Mouse (Mus musculus) neural tube, embryonic 14.5 days (tissue): ENCODE measurements around the gene Slc11a2. TPM values are rescaled to one million over a fixed set of nuclear protein-coding genes. Genes with fewer than 3 reads are reported as not detected.
"Not testable (repeated sequence)": the region's sequence is repeated elsewhere in the genome, so short reads cannot be mapped to it uniquely, and the experiment has no call there.

Experiments
- ATAC-seq: fragments of 200-750 bp; cut with Nextera tagmentation; 2 replicates; pipeline ENCODE4 v1.8.0; 2017; ENCODE audit warnings: low read depth, mild to moderate bottlenecking, moderate TSS enrichment, moderate library complexity
- H3K27ac ChIP-seq: fragments of 300-500 bp; sonication (generic); 2 replicates; pipeline ENCODE4 v1.5.1; 2014; ENCODE audit warnings: low read depth, mild to moderate bottlenecking, control low read depth, low read length, moderate library complexity, mixed read lengths
- H3K27me3 ChIP-seq: fragments of 300-500 bp; sonication (generic); 2 replicates; pipeline ENCODE4 v1.6.1; 2014; ENCODE audit warnings: low read length; ENCODE audit not compliant: control insufficient read depth, insufficient read depth
- H3K36me3 ChIP-seq: fragments of 300-500 bp; sonication (generic); 2 replicates; pipeline ENCODE4 v1.6.1; 2014; ENCODE audit warnings: low read length, mixed read lengths; ENCODE audit not compliant: control insufficient read depth, insufficient read depth
- H3K4me1 ChIP-seq: fragments of 300-500 bp; sonication (generic); 2 replicates; pipeline ENCODE4 v1.6.1; 2014; ENCODE audit warnings: low read length; ENCODE audit not compliant: control insufficient read depth, insufficient read depth
- H3K4me2 ChIP-seq: fragments of 300-500 bp; sonication (generic); 2 replicates; pipeline ENCODE4 v1.6.1; 2014; ENCODE audit warnings: mild to moderate bottlenecking, low read depth, low read length, control low read depth
- H3K4me3 ChIP-seq: fragments of 300-500 bp; sonication (generic); 2 replicates; pipeline ENCODE4 v1.5.1; 2014; ENCODE audit warnings: low read depth, low read length, control low read depth, mixed read lengths
- H3K9ac ChIP-seq: fragments of 300-500 bp; sonication (generic); replicated peaks from 2 replicates; pipeline ENCODE4 v1.6.1; 2014; ENCODE audit warnings: low read depth, mild to moderate bottlenecking, control low read depth, low read length, mixed read lengths
- H3K9me3 ChIP-seq: fragments of 300-500 bp; sonication (generic); 2 replicates; pipeline ENCODE4 v1.6.1; 2016; ENCODE audit warnings: low read length; ENCODE audit not compliant: control insufficient read depth
- WGBS: fragments of 180-500 bp; shearing (Covaris S2); extraction: QIAGEN DNeasy Blood & Tissue Kit; methylation state at CpG from one replicate; pipeline ENCODE4 v1.1.7; 2014; 5-methylcytosine and 5-hydroxymethylcytosine counted together
- polyA plus RNA-seq: library from polyadenylated mRNA; unstranded; fragments of >200 nt; fragmentation: Nextera tagmentation; extraction: Ambion mirVana; gene quantifications from 2 replicates; pipeline ENCODE4 v1.2.1, GENCODE M21; 2014

Slc11a2 gene
- polyA plus RNA-seq, 1 experiment from 2014 or later = 20.5 TPM

- under 1% methylated on average over 60 of the region's 65 CpGs for WGBS
- H3K27ac ChIP-seq = peak overlapping the region; percentile 39; the same call in 1 of the 2 replicates
- peaks cover 17% of the 10 kb centered on the region for H3K4me1 ChIP-seq
- H3K9me3 ChIP-seq = no peaks in the 10 kb centered on the region
- H3K4me3 ChIP-seq = peak overlapping the region; percentile 96
- ATAC-seq = peak; percentile 98
- H3K36me3 ChIP-seq = no peaks in the 10 kb centered on the region
- H3K9ac ChIP-seq = peak overlapping the region; percentile 94
- H3K27me3 ChIP-seq = peaks cover 10% of the 10 kb centered on the region
- H3K4me2 ChIP-seq = peak overlapping the region; percentile 78
Measured at GRCm38 (mm10) chr15:100422899-100423860, 1.7 kb downstream of the Slc11a2 start.

- Histone ChIP-seq H3K9me3 (no peaks in the 10 kb centered on the region), H3K9ac (peak overlapping the region; percentile 94), H3K4me1 (peaks cover 17% of the 10 kb centered on the region), H3K4me3 (peak overlapping the region; percentile 96), H3K27me3 (peaks cover 10% of the 10 kb centered on the region), H3K4me2 (peak overlapping the region; percentile 78), H3K36me3 (no peaks in the 10 kb centered on the region), H3K27ac (peak overlapping the region; percentile 39; the same call in 1 of the 2 replicates)
- ATAC-seq = peak; percentile 58
- WGBS = under 1% methylated on average over 41 of the region's 44 CpGs
Measured at GRCm38 (mm10) chr15:100422476-100422875, 2.4 kb downstream of the Slc11a2 start.

GRCm38 (mm10) chr15:100421758-100422197, 3.1 kb downstream of the Slc11a2 start, which contains the start of gene Gm5475:
Gene Gm5475 (plus strand): TSS chr15:100422147.
- H3K27me3 ChIP-seq, H3K36me3 ChIP-seq, ATAC-seq, H3K9me3 ChIP-seq: not testable (repeated sequence)
- Histone ChIP-seq H3K4me3 (peak within 1 kb of the TSS; percentile 96), H3K4me2 (peak within 1 kb of the TSS; percentile 78), H3K27ac (peak within 1 kb of the TSS; percentile 39; the same call in 1 of the 2 replicates), H3K4me1 (peaks cover 17% of the 10 kb centered on the region), H3K9ac (peak within 1 kb of the TSS; percentile 94)
- 39% methylated on average over 3 of the region's 3 CpGs for WGBS

- Histone ChIP-seq H3K27ac (no peak overlapping the region), H3K9ac (peak overlapping the region; percentile 21; the same call in 1 of the 2 replicates), H3K4me3 (peak overlapping the region; percentile 96; the same call in 1 of the 2 replicates), H3K27me3 (peaks cover 10% of the 10 kb centered on the region), H3K36me3 (no peaks in the 10 kb centered on the region), H3K4me1 (peaks cover 17% of the 10 kb centered on the region), H3K4me2 (peak overlapping the region; percentile 78), H3K9me3 (no peaks in the 10 kb centered on the region)
- WGBS = 47% methylated on average over 8 of the region's 8 CpGs
- ATAC-seq = no peak
Measured at GRCm38 (mm10) chr15:100421059-100421757, 3.7 kb downstream of the Slc11a2 start.

- Histone ChIP-seq H3K36me3 (no peaks in the 10 kb centered on the region), H3K4me2 (no peak overlapping the region), H3K9me3 (no peaks in the 10 kb centered on the region), H3K9ac (no peak overlapping the region), H3K4me1 (peaks cover 17% of the 10 kb centered on the region), H3K27me3 (peaks cover 7% of the 10 kb centered on the region), H3K4me3 (no peak overlapping the region), H3K27ac (no peak overlapping the region)
- ATAC-seq = no peak
- 65% methylated on average over 9 of the region's 9 CpGs for WGBS
Measured at GRCm38 (mm10) chr15:100419901-100420745, 4.7 kb downstream of the Slc11a2 start.

- Histone ChIP-seq H3K4me3 (no peak overlapping the region), H3K9ac (no peak overlapping the region), H3K27ac (no peak overlapping the region), H3K27me3 (peaks cover 2% of the 10 kb centered on the region; the same call in 1 of the 2 replicates), H3K36me3 (no peaks in the 10 kb centered on the region), H3K4me1 (peaks cover 17% of the 10 kb centered on the region), H3K4me2 (no peak overlapping the region), H3K9me3 (no peaks in the 10 kb centered on the region)
- no peak for ATAC-seq
- WGBS = 68% methylated on average over 8 of the region's 8 CpGs
Measured at GRCm38 (mm10) chr15:100419311-100419710, 5.6 kb downstream of the Slc11a2 start.

GRCm38 (mm10) chr15:100417854-100418450, 6.9 kb downstream of the Slc11a2 start:
- no peak overlapping the region for H3K27ac ChIP-seq
- H3K9ac ChIP-seq = no peak overlapping the region
- H3K9me3 ChIP-seq = no peaks in the 10 kb centered on the region
- peaks cover 14% of the 10 kb centered on the region for H3K4me1 ChIP-seq
- no peak overlapping the region for H3K4me3 ChIP-seq
- H3K36me3 ChIP-seq = no peaks in the 10 kb centered on the region
- WGBS = 86% methylated on average over 9 of the region's 9 CpGs
- peaks cover 2% of the 10 kb centered on the region; the same call in 1 of the 2 replicates for H3K27me3 ChIP-seq
- no peak for ATAC-seq
- H3K4me2 ChIP-seq = no peak overlapping the region

- H3K27ac ChIP-seq = no peak overlapping the region
- H3K9ac ChIP-seq = no peak overlapping the region
- 94% methylated on average over 8 of the region's 8 CpGs for WGBS
Measured at GRCm38 (mm10) chr15:100415684-100416083, 9.2 kb downstream of the Slc11a2 start.

More at GRCm38 (mm10) chr15:100415684-100416083, 9.2 kb downstream of the Slc11a2 start:
- H3K36me3 ChIP-seq = peaks cover 3% of the 10 kb centered on the region; the same call in 1 of the 2 replicates
- no peak for ATAC-seq
- H3K4me1 ChIP-seq = peaks cover 4% of the 10 kb centered on the region; the same call in 1 of the 2 replicates
- no peaks in the 10 kb centered on the region for H3K9me3 ChIP-seq
- no peak overlapping the region for H3K4me3 ChIP-seq
- H3K27me3 ChIP-seq = no peaks in the 10 kb centered on the region
- H3K4me2 ChIP-seq = no peak overlapping the region
